Mouse (Mus musculus): Measurements from ENCODE around the gene Dusp13. TPM values are rescaled to one million over a fixed set of nuclear protein-coding genes. Genes with fewer than 3 reads are reported as not detected.

Gene Dusp13
- not detected in 2 replicates for polyA plus RNA-seq (2016; fragmentation: Nextera tagmentation; extraction: Ambion mirVana)

GRCm38 (mm10) chr14:21750881-21751542 is at the start of gene Dusp13:
Gene Dusp13 (minus strand): TSS chr14:21751181.
- Histone ChIP-seq H3K4me1 (peaks cover 16% of the 10 kb centered on the region), H3K27ac (replicated peaks) (peak within 1 kb of the TSS; percentile 84), H3K27me3 (no peaks in the 10 kb centered on the region), H3K4me3 (peak within 1 kb of the TSS; percentile 77), H3K9ac (replicated peaks) (peak within 1 kb of the TSS; percentile 87), H3K9me3 (no peaks in the 10 kb centered on the region), H3K36me3 (no peaks in the 10 kb centered on the region), H3K4me2 (replicated peaks) (peak within 1 kb of the TSS; percentile 71)
- peak; percentile 74 for ATAC-seq (ENCODE audit: low FRiP score, low read depth)
- WGBS = under 1% methylated on average over 26 of the region's 26 CpGs

- Histone ChIP-seq H3K36me3 (no peaks in the 10 kb centered on the region), H3K27me3 (no peaks in the 10 kb centered on the region), H3K27ac (replicated peaks) (no peak overlapping the region), H3K9me3 (no peaks in the 10 kb centered on the region), H3K4me1 (no peaks in the 10 kb centered on the region), H3K4me2 (replicated peaks) (no peak overlapping the region), H3K4me3 (no peak overlapping the region), H3K9ac (replicated peaks) (no peak overlapping the region)
- 94% methylated on average over 4 of the region's 4 CpGs for WGBS
- ATAC-seq (ENCODE audit: low FRiP score, low read depth) = no peak
Measured at GRCm38 (mm10) chr14:21800641-21801040, 49.7 kb upstream of the Dusp13 start.

GRCm38 (mm10) chr14:21792250-21792649 is 41.3 kb upstream of the Dusp13 start:
- Histone ChIP-seq H3K9ac (replicated peaks) (no peak overlapping the region), H3K36me3 (peaks cover 24% of the 10 kb centered on the region)

GRCm38 (mm10) chr14:21791722-21792121 is 40.7 kb upstream of the Dusp13 start:
- H3K4me2 ChIP-seq (replicated peaks) = no peak overlapping the region
- H3K9me3 ChIP-seq = no peaks in the 10 kb centered on the region
- no peak overlapping the region for H3K4me3 ChIP-seq
- no peak for ATAC-seq (ENCODE audit: low FRiP score, low read depth)
- peaks cover 24% of the 10 kb centered on the region for H3K36me3 ChIP-seq
- H3K27ac ChIP-seq (replicated peaks) = no peak overlapping the region
- no peak overlapping the region for H3K9ac ChIP-seq (replicated peaks)
- no peaks in the 10 kb centered on the region for H3K27me3 ChIP-seq
- WGBS = 95% methylated on average over 4 of the region's 4 CpGs
- H3K4me1 ChIP-seq = peaks cover 7% of the 10 kb centered on the region; the same call in 1 of the 2 replicates

More at GRCm38 (mm10) chr14:21792250-21792649, 41.3 kb upstream of the Dusp13 start:
- no peak overlapping the region for H3K27ac ChIP-seq (replicated peaks)
- no peak overlapping the region for H3K4me2 ChIP-seq (replicated peaks)
- H3K4me1 ChIP-seq = peaks cover 7% of the 10 kb centered on the region; the same call in 1 of the 2 replicates
- no peak overlapping the region for H3K4me3 ChIP-seq
- no peaks in the 10 kb centered on the region for H3K9me3 ChIP-seq
- WGBS = 94% methylated on average over 6 of the region's 6 CpGs
- no peak for ATAC-seq (ENCODE audit: low FRiP score, low read depth)
- H3K27me3 ChIP-seq = no peaks in the 10 kb centered on the region

- no peak for ATAC-seq (ENCODE audit: low FRiP score, low read depth)
Measured at GRCm38 (mm10) chr14:21790585-21791251, 39.7 kb upstream of the Dusp13 start.

GRCm38 (mm10) chr14:21788121-21788520 is 37.1 kb upstream of the Dusp13 start:
- WGBS = 94% methylated on average over 5 of the region's 5 CpGs
- Histone ChIP-seq H3K4me3 (no peak overlapping the region), H3K4me1 (peaks cover 5% of the 10 kb centered on the region; the same call in 1 of the 2 replicates), H3K9ac (replicated peaks) (no peak overlapping the region), H3K9me3 (no peaks in the 10 kb centered on the region), H3K36me3 (peaks cover 22% of the 10 kb centered on the region), H3K27me3 (no peaks in the 10 kb centered on the region), H3K4me2 (replicated peaks) (no peak overlapping the region), H3K27ac (replicated peaks) (no peak overlapping the region)
- ATAC-seq (ENCODE audit: low FRiP score, low read depth) = no peak

More at GRCm38 (mm10) chr14:21790585-21791251, 39.7 kb upstream of the Dusp13 start:
- WGBS = 90% methylated on average over 9 of the region's 9 CpGs
- Histone ChIP-seq H3K4me1 (peaks cover 12% of the 10 kb centered on the region; the same call in 1 of the 2 replicates), H3K9me3 (no peaks in the 10 kb centered on the region), H3K27me3 (no peaks in the 10 kb centered on the region), H3K36me3 (peaks cover 24% of the 10 kb centered on the region), H3K27ac (replicated peaks) (no peak overlapping the region), H3K4me3 (no peak overlapping the region), H3K4me2 (replicated peaks) (no peak overlapping the region), H3K9ac (replicated peaks) (no peak overlapping the region)

GRCm38 (mm10) chr14:21787374-21787773 is 36.4 kb upstream of the Dusp13 start:
- no peak overlapping the region for H3K4me2 ChIP-seq (replicated peaks)
- H3K9ac ChIP-seq (replicated peaks) = no peak overlapping the region
- H3K4me1 ChIP-seq = peaks cover 5% of the 10 kb centered on the region; the same call in 1 of the 2 replicates
- no peak overlapping the region for H3K4me3 ChIP-seq
- H3K27ac ChIP-seq (replicated peaks) = no peak overlapping the region
- ATAC-seq (ENCODE audit: low FRiP score, low read depth) = no peak
- peaks cover 17% of the 10 kb centered on the region for H3K36me3 ChIP-seq
- H3K27me3 ChIP-seq = no peaks in the 10 kb centered on the region
- 79% methylated on average over 3 of the region's 3 CpGs for WGBS
- H3K9me3 ChIP-seq = no peaks in the 10 kb centered on the region

GRCm38 (mm10) chr14:21786500-21786899 is 35.5 kb upstream of the Dusp13 start:
- Histone ChIP-seq H3K36me3 (peaks cover 18% of the 10 kb centered on the region), H3K4me2 (replicated peaks) (no peak overlapping the region), H3K9me3 (no peaks in the 10 kb centered on the region), H3K4me3 (no peak overlapping the region), H3K9ac (replicated peaks) (no peak overlapping the region), H3K27me3 (no peaks in the 10 kb centered on the region), H3K27ac (replicated peaks) (no peak overlapping the region), H3K4me1 (peaks cover 5% of the 10 kb centered on the region; the same call in 1 of the 2 replicates)
- WGBS = 66% methylated on average over 4 of the region's 4 CpGs
- ATAC-seq (ENCODE audit: low FRiP score, low read depth) = no peak

GRCm38 (mm10) chr14:21776201-21776600 is 25.2 kb upstream of the Dusp13 start:
- H3K36me3 ChIP-seq = peaks cover 27% of the 10 kb centered on the region

GRCm38 (mm10) chr14:21773946-21774345 is 23.0 kb upstream of the Dusp13 start:
- no peaks in the 10 kb centered on the region for H3K27me3 ChIP-seq
- H3K4me1 ChIP-seq = 0 out of 2 replicates have a peak, but pooled peaks cover 3% of the 10 kb centered on the region
- H3K36me3 ChIP-seq = 0 out of 2 replicates have a peak, but pooled peaks cover 11% of the 10 kb centered on the region
- no peak for ATAC-seq (ENCODE audit: low FRiP score, low read depth)
- no peak overlapping the region for H3K4me2 ChIP-seq (replicated peaks)
- H3K9me3 ChIP-seq = no peaks in the 10 kb centered on the region
- WGBS = 53% methylated on average over 2 of the region's 2 CpGs
- H3K27ac ChIP-seq (replicated peaks) = no peak overlapping the region
- H3K9ac ChIP-seq (replicated peaks) = no peak overlapping the region
- H3K4me3 ChIP-seq = no peak overlapping the region

More at GRCm38 (mm10) chr14:21776201-21776600, 25.2 kb upstream of the Dusp13 start:
- Histone ChIP-seq H3K4me3 (no peak overlapping the region), H3K27ac (replicated peaks) (no peak overlapping the region), H3K4me1 (no peaks in the 10 kb centered on the region), H3K9me3 (no peaks in the 10 kb centered on the region), H3K4me2 (replicated peaks) (no peak overlapping the region), H3K27me3 (no peaks in the 10 kb centered on the region), H3K9ac (replicated peaks) (no peak overlapping the region)
- 94% methylated on average over 4 of the region's 4 CpGs for WGBS
- no peak for ATAC-seq (ENCODE audit: low FRiP score, low read depth)

- no peak overlapping the region for H3K4me2 ChIP-seq (replicated peaks)
- H3K27ac ChIP-seq (replicated peaks) = no peak overlapping the region
- H3K36me3 ChIP-seq = 0 out of 2 replicates have a peak, but pooled peaks cover 7% of the 10 kb centered on the region
- H3K9me3 ChIP-seq = no peaks in the 10 kb centered on the region
- no peaks in the 10 kb centered on the region for H3K27me3 ChIP-seq
- no peak overlapping the region for H3K4me3 ChIP-seq
- ATAC-seq (ENCODE audit: low FRiP score, low read depth) = no peak
- peaks cover 12% of the 10 kb centered on the region for H3K4me1 ChIP-seq
- 81% methylated on average over 11 of the region's 11 CpGs for WGBS
- no peak overlapping the region for H3K9ac ChIP-seq (replicated peaks)
Measured at GRCm38 (mm10) chr14:21772506-21773281, 21.7 kb upstream of the Dusp13 start.

Data from midbrain, embryonic 12.5 days (tissue).